Mouse (Mus musculus): ENCODE measurements around the gene Ripply1.

Gene Ripply1

DNA sequence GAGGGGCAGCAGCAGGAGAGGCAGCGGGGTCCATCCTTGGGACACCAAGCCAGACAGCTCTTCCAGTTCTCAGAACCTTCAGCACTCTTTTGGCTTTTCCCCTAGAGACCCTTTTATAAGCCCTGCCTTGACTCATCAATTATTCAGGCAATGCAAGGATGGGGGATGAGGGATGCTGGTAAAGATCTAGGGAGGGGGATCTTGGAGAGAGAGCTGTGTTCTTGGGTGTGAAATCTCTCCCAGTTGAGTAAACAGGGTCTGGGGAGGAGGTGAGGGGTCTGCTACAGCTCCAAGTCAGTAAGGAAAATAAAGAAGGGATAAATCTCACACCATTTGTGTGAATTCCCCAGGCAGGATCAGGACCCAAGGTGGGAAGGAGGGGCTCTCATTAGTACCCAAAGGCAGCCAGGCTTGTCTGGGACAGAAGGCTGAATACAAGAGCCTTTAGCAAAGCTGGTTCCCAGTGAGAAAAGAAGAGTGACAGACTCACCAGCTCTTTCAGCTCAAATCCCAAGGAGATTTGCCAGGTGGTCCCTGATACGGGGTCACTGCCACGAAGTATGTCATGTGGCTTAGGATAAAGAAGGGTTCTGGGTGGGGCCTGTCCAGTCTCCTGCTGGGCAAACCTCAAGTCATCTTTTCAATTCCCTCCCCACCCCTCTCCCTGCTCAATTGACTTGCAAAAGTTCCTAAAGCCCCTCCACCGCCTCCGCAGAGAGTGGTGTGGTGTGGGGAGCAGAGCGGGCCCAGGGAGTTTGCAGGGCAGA lies at the start of gene Ripply1:
TSS of gene Ripply1 (minus strand) at position 76 of the 767 bp plus-strand sequence.
- ATAC-seq (ENCODE audit: insufficient number of reproducible peaks, low FRiP score, low TSS enrichment), result no peak

DNA sequence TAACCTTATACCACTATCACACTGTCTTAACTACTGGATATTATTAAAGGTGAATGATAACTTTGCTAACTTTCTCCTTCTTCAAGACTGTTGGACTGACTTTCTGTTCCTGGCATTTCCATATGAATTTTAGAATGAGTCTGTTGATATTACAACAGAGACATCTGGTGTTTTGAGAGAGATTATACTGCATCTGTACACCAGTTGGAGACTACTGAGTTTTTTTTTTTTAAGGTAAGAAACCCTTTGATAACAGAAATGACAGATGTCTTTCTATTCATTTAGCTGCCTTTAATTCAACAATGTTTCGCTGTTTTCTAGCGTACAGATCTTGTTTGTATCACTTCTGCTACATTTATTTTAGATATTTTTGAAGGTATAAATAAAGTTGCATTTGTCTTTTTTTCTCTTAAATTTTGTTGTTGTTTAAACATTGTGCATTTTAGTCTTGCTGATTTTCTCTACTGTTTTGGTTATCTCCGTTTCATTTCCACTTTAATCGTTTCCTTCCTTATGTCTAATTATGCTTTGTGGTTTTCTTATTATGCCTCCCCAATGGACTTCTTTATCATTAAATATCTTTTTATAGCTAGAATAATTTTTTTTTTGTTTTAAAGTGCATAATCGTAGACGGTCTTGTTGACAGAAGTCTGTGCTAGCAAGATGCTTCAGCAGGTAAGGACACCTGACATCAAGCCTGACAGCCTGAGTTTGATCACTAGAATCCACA lies 46.4 kb upstream of the Ripply1 start:
- ATAC-seq (ENCODE audit: insufficient number of reproducible peaks, low FRiP score, low TSS enrichment), result no peak

DNA sequence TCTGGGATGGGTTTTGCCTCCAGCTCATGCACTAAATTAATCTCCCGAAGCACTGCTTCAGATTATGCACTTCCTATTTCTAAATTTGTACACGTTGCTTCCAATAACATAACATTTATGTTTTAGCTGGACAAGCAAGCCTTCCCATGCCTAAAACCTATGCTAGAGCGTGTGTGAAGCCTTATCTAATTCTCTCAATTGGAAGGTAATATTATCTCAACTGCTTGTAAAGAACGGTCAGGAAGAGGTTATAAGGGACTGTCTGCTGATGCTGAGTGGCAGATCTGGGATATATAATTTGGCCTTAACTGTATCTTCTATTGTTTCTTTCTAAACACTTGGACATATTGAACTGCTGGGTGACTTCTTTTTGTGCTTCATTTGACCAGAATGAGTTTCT lies 44.8 kb upstream of the Ripply1 start:
- no peak for ATAC-seq (ENCODE audit: insufficient number of reproducible peaks, low FRiP score, low TSS enrichment)

DNA sequence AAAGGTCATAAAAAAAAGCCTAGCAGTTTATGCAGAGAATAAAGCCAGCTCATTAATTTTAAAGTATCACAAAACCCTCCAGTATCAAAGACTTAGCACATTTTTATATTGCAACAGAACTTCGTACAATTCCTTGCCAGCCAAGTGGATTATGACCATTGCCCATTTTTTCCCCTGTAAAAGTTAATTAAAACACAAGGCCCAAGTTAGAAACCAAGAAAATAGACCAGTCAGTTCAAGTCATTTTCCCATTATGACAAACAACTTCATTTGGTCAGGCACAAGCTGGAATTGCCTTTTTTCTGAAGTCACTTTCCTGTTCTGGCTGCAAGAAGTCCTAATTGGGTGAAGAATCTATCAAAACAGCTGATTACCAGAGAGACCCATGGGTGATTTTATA lies 43.2 kb upstream of the Ripply1 start:
- no peak for ATAC-seq (ENCODE audit: insufficient number of reproducible peaks, low FRiP score, low TSS enrichment)

DNA sequence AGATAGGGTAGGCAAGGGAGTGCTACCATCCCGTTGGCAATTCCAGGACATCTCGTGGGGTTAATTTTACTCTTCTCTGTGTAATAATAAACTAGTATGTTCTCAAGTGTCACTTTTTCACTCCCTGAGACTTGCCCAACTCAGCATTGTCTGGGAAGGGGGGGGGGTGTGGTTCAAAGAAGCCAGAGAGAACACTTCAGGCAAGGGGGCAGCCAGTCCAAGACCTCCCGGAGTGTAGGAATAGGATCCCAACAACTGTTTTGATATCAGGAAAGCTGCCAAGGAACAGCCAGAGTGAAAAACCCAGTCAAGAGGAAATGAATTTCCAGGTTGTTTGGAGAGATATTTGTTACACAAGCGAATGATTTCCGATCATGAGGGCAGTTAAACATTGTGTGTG lies 33.0 kb upstream of the Ripply1 start:
- ATAC-seq (ENCODE audit: insufficient number of reproducible peaks, low FRiP score, low TSS enrichment), result no peak

DNA sequence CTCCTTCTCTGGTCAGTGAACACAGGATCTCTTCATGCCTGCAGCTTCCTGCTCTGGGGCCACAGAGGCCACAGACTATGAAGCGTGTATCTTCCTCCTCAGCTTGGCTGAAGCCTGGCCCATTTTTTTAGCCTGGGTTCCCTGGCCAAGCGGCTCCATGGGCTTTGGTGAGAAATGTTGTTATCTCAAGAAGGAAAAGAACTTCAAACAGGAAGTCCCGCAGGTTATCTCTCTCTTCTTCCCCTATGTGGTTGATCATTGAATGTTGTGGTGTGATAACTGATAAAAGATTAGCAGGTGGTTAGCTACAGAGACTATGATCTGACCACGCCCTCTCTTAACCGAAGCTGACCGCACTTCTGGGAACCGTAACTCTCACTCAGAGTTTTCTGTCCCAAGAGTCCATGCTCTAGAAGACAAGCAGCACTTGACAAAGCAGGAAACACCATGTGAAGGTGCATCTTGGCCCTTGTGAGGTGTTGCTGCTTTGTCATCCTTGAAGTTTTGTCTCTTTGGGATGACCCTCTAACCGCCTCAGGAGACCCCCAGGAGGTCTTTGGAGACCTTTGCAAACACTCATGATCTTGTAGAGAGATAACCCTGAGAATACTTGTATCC lies 32.0 kb upstream of the Ripply1 start:
- ATAC-seq (ENCODE audit: insufficient number of reproducible peaks, low FRiP score, low TSS enrichment), result no peak

DNA sequence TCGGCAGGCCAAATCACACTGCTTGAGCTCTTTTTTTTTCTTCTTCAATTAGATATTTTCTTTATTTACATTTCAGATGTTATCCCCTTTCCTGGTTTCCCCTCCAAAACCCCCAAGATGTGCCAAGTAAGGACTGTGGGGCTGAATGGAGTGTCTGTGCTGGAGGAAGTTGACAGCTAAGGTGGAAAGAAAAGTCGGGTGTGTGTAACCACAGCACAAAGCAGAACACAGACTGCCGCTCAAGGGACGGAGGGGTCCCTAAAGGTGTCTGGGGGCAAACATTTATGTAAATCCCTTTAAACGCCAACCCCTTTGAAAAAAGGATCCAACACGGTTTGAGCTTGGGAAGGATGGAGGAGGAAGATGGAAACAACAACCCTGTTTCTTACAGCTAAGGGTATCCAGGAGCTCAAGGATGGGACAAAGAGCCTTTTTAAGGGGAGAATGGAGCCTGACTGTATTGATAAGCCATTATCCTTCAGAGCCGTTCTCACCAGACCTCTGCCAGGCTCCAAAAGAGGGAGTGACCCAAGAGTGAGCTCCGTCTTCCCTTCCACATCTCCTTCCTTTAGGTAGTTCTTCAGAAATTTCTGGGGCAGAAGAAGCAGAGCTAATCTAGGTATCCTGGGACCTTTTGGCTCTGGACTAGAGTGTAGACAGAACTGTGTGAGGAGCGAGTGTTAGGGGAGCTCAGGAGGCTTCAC lies 31.3 kb upstream of the Ripply1 start:
- no peak for ATAC-seq (ENCODE audit: insufficient number of reproducible peaks, low FRiP score, low TSS enrichment)

DNA sequence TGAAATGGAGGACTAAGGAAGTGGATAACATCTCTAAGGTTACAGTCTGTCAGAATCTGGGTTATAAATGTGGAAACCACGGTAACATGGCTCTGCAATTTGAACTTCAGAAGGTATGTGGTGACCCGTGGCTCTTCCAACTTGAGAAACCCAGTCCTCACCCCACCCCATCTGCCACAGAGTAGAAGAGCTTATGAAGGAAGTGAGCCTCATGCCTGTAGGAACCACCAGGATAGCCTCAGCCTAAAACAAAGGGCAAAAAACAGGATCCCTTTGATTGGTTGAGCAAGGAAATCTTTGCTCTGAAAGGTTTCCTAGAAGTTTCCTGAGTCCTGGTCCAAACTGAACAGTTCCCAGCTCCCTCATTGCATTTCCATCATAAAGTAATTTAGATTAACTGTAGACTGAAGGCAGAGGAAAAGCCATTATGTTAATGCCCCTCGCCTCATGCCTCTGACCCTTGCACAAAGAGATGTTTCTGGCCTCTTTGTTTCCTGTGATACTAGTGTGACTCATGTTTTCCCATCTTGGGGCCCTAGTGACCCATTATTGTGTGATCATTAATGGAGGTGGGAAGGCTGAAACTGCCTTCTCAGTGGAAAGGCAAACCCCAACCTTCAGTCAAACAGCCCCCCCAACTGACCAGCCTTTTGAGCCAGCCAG lies 30.6 kb upstream of the Ripply1 start:
- ATAC-seq (ENCODE audit: insufficient number of reproducible peaks, low FRiP score, low TSS enrichment), result no peak

DNA sequence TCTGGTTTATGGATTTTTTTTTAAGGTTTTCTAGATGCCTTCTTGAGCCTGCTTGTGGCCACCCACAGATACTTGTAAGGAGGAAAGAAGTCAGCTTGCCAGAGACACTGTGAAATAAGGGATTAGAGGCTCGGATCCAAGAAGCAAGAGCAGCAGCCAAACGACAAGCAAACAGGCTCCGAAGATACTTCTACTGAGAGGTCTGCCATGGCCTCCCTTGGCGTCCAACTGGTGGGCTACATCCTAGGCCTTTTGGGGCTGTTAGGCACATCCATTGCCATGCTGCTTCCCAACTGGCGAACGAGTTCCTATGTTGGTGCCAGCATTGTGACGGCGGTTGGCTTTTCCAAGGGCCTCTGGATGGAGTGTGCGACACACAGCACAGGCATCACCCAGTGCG lies 26.3 kb upstream of the Ripply1 start:
- ATAC-seq (ENCODE audit: insufficient number of reproducible peaks, low FRiP score, low TSS enrichment), result peak; percentile 74

DNA sequence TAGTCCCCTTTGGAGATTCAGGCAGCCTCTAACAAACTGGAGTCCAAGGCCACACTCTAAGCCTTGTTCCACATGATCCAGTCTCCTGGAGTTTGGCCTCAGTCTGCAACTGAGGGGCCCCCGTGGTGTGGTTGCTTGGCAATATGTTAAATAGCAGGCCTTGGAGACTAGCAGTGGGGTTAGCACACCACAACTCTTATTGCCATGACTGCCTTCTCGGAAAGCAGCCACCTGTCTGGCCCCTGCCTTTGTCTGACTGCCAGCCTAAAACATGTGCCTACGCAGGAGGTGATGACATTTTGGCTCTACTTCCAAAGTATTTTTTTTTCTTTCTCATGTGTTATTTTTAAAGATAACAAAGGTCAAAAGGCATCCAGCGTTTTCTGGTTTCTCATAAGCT lies 25.9 kb upstream of the Ripply1 start:
- peak; percentile 84 for ATAC-seq (ENCODE audit: insufficient number of reproducible peaks, low FRiP score, low TSS enrichment)

DNA sequence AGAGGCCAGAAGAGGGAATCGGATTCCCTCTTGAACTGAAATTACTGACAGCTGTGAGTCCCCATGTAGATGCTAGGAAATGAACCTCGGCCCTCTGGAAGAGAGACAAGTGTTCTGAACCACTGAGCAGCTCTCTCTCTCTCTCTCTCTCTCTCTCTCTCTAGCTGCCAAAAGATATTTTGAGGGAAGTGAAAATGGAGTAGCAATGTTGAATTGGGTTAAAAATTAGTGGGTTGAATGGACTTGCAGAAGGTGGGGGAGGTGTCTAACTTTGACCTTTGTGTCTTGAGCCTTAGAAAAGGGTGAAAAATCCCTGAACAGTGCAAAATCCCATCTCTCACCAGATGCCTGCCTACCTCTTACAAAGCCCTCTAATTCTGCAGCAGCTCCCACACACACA lies 25.2 kb upstream of the Ripply1 start:
- no peak for ATAC-seq (ENCODE audit: insufficient number of reproducible peaks, low FRiP score, low TSS enrichment)

DNA sequence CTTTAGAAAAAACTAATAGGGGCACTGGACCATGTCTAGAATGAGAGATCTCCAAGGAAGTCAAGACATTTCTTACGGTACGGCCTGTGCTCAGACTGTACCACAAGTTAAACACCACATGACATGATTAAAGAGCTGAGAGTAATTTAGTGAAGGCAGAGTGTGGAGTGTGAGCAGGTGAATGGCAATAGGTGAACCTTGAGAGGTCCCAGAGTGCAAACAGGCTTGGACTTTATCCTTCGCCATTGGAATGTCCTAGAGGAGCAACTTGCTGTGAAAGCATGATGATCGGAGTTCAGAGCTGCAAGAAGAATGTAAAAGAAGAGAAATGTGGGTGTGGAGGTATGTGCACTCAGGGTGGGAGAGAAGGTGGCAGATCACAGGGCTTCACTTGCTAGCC lies 23.8 kb upstream of the Ripply1 start:
- no peak for ATAC-seq (ENCODE audit: insufficient number of reproducible peaks, low FRiP score, low TSS enrichment)

DNA sequence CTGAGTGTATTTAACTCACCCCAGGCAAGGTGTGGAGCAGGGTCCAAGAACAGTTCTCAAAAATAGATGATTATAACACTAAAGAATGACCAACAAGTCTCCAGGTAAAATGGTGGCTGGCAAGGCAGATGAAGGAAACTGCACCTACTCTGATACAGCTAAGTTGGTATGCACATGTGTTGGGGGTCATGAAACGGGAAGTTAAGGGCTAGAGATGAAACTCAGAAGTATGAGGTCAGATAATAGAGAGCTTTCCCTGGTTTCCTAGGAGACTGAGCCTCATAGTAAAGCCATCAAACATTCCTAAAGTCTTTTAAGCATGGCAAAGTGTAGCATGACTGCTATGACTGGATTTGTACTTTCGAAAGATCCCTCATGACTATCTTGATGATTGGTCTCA lies 20.9 kb upstream of the Ripply1 start:
- no peak for ATAC-seq (ENCODE audit: insufficient number of reproducible peaks, low FRiP score, low TSS enrichment)

DNA sequence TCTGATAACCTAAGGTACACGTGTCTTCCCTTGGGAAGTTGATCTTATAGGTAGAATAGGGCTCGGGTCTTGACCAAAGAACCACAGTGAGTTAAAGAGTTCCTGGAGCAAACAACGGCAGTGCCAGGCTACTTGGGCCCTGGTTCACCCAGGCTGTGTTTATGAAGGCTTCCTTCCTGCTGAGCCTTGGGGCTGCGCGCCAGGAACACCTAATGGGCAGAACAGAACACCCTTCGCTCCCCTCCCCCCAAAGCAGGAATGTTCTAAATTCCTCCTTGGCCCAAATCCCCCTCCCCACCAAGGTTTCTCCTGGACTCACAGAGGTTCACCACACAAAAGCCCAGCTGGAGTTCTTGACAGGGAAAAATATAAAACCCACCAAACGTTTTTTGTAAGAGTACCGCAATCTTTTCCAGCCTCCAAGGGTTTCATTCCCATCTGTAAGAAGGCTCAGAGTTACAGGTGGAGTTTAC lies 18.3 kb upstream of the Ripply1 start, which contains the start of gene Cldn2:
TSS of gene Cldn2 (plus strand) at position 423 of the 473 bp plus-strand sequence.
- ATAC-seq (ENCODE audit: insufficient number of reproducible peaks, low FRiP score, low TSS enrichment), result no peak

DNA sequence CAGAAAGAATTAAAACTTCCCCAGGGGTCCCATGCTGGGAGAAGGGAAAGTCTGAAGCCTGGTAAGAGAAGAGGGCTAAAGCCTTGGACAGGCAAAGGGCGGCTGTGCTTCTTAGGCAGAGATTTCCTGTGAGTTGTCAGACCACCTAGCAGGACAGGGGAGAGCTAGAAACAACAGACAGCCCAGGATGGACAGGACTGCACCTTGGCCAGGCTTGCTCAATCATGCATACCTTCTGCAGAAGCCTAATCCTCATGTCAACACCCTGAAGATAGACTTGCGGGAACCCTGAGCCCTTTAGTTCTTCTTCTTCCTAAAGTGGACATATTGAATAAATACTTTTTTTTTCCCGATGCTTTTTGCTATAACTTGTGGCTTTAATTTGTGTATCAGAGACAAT lies 17.8 kb upstream of the Ripply1 start:
- ATAC-seq (ENCODE audit: insufficient number of reproducible peaks, low FRiP score, low TSS enrichment), result no peak

DNA sequence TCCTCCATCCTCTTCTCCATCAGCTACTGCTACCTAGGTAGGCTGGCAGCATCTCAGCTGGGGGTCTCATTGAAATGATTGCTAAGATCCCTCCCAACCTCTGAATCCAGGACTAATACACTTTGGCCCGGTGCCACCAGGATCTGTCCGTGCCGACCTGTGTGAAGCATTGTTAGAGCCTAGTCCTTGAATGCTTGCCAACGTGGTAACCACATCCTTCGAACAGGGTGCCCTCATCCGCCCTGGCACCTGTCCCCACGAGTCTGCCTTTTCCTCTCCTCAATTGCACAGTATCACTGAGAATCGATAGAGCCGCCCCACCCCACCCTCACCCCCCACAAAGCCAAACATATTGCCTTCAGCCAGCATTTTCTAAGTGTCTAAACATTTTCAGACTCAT lies 15.7 kb upstream of the Ripply1 start:
- no peak for ATAC-seq (ENCODE audit: insufficient number of reproducible peaks, low FRiP score, low TSS enrichment)

DNA sequence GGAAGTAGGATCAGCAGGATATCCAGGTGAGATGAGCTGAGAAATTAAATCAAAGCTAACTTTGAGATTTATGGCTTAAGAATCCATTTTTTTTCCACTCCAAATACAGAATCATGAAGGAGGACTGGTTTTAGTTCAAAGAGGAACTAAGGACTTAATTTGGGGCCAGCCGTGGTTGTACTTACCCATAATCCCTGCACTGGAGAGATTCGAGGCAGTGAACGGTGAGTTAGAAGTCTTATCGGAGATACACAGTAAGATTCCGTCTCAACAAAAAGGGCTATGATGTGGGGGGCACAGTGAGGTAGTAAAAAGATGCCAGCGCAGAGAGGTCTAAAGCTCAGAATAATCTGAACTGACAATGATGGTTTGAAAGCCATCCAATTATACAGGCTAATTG lies 13.9 kb upstream of the Ripply1 start:
- no peak for ATAC-seq (ENCODE audit: insufficient number of reproducible peaks, low FRiP score, low TSS enrichment)

DNA sequence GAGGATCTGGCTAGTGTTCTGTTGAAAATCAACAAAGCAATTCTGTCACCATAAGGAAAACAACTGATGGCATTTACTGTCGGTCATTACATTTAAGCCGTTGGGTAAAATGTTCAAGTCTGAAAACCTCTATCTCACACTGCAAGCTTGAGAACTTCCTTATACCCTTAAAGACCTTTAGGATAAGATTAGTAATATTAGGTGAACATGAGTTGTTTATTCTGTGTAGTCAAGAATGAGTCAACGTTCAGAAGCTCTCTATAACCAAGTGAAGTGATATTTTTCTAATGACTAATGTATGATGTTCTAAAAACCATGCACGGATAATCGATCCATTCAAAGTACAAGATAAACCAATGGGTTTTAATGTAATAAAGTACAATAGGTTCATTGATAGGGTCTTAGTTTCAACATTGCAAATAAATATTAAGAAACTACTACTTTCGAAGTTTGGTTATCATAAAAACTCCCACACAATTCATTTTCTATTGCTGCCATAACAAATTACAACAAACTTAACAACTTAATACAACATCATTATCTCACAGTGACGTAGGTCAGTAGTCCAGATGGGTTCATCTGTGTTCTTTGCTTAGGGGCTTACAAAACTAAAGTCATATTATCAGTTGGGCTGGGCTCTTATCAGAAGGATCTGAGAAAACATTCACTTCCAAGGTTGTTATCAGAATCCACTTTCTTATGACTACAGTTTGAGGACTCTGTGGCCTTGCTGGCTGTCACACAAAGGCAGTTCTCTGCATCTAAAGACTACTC lies 12.1 kb upstream of the Ripply1 start:
- ATAC-seq (ENCODE audit: insufficient number of reproducible peaks, low FRiP score, low TSS enrichment), result no peak

DNA sequence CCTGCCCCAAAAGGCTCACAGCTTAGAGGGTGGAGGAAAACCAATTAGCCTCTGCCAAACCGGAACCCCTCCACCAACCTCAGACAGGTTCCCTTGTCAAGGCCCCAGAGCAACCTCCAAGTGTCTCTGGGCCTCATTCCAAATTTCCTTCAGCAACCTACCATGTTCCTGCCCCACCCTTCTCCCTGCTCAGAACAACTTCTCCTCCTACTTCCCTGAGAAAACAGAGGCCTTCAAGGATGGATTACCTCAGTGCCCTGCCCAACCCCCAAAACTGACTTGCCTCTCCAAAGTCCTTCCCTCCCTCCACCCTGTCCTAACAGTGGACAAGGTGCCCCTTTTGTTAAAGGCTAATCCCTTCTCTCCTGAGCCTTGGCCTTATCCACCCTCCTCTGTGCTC lies 3.6 kb upstream of the Ripply1 start:
- ATAC-seq (ENCODE audit: insufficient number of reproducible peaks, low FRiP score, low TSS enrichment), result no peak

DNA sequence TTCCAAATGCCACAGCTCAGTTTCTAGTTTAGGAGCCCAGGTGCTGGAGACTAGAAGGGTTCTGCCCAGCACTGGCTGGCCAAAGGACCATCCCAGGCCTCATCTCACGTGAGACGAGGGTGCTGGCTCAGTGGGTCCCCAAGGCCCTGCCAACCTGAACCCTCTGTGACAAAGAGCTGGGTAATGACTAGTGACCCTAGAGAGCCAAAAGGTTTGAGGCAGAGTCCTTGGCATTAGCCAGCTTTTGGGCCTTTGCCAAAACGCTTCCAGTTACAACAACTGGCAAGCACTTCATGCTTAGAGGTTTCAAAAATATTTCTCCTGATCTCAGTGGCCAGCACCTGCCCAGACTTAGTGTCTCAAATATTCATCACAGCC lies 881 bp upstream of the Ripply1 start:
- ATAC-seq (ENCODE audit: insufficient number of reproducible peaks, low FRiP score, low TSS enrichment), result no peak

Measured in cerebellum, adult (tissue).